Mouse (Mus musculus): ENCODE results near the gene Clec2l.

The Clec2l gene

GRCm38 (mm10) chr6:38662714-38663615, at the start of gene Clec2l:
Clec2l (plus strand) TSS chr6:38663069.
- DNase-seq (ENCODE audit: low read depth, low spot score): no peak

DNA sequence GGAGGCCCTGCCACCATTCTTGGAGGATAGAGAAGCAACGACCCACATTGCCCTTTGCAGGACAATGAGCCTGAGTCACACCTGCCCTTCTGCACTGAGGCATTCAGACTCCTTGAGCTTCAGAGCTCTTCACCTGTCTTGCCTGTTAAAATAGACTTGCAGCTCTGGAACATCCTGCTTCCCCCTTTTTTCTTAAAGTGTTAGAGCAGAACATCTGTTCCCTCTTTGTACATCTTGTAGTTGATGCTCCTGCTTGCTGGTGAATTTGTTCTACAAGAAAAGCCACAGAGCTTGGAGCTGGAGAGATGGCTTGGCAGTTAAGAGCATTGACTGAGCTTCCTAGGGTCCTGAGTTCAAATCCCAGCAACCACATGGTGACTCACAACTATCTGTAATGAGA, 40.5 kb upstream of the Clec2l start:
- no peak for DNase-seq (ENCODE audit: low read depth, low spot score)

DNA sequence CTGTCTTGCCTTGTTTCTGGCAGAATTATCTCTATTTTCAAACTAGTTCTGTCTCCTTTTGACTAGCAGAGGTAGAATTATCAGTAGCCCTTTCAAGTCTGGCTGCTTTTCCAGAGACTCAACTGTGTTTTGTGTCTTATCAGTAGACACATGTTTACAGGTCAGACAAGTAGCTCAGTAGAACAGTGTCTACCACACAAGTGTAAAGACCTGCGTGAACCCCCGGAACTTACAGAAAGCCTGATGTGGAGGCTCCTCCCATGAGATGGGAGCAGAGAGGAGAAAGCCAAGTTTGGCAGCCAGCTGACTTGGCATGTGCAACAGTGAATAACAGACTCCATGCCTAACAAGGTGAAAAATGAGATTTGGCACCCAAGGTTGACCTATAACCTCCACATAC, 39.4 kb upstream of the Clec2l start:
- no peak for DNase-seq (ENCODE audit: low read depth, low spot score)

- DNase-seq (ENCODE audit: low read depth, low spot score): no peak
Observed at GRCm38 (mm10) chr6:38624439-38624838, 38.4 kb upstream of the Clec2l start.

GRCm38 (mm10) chr6:38626086-38626485, 36.8 kb upstream of the Clec2l start:
- no peak for DNase-seq (ENCODE audit: low read depth, low spot score)

DNA sequence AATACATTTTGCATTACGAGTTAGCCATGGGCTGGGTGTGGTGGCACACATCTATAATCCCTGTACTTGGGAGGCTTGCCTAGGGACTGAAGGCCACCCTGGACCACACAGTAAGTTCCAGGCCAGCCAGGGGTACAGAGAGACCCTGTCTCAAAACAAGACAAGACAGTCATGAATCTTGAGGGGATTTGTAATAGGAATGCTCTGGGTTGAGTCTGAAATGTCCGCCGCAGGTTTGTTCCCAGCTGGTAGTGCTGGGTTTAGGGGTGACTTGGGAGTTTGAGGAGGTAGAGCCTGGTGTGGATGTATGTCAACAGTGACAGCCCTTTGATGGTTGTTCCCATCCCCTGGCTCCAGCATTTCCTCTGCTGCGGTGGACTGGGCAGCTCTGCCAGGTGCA, 35.8 kb upstream of the Clec2l start:
- DNase-seq (ENCODE audit: low read depth, low spot score): no peak

- DNase-seq (ENCODE audit: low read depth, low spot score): no peak
Observed at GRCm38 (mm10) chr6:38627486-38627885, 35.4 kb upstream of the Clec2l start.

GRCm38 (mm10) chr6:38629556-38629955, 33.3 kb upstream of the Clec2l start:
- no peak for DNase-seq (ENCODE audit: low read depth, low spot score)

DNA sequence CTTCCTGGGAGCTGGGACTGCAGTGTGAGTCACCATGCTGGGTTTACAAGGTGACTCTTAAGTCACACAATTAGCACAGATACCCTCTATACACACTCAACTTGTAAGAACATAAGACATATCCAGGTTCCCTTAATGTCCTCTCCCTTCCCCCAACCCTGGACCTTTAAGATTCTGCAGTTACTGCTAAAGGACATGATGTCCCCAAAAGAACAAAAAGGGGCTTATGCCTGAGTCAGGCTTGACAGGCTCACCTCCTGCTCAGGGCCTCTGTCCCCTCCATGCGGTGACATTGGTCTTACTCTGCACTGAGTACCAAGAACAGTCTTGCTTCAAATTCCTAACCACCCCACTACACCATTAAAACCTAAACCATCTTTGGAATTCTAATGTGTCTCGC, 30.0 kb upstream of the Clec2l start:
- DNase-seq (ENCODE audit: low read depth, low spot score): no peak

DNA sequence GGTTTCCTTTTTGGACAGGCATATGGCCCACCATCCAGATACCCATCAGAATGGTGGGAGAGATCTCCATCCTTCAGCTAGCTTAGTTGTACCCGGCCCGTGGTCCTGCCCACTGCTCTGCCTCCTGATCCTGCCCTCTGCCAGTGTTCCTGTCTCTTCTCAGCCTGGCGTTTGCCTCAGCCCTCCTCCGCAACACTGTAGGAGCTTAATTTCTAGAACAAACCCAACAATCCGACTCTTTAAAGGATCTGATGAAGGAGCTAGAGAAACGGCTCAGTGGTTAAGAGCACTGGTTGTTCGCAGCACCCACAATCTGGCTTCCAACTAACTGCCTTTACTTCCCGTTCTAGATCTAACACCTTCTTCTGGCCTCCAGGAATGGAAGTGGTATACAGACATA, 28.4 kb upstream of the Clec2l start:
- no peak for DNase-seq (ENCODE audit: low read depth, low spot score)

DNA sequence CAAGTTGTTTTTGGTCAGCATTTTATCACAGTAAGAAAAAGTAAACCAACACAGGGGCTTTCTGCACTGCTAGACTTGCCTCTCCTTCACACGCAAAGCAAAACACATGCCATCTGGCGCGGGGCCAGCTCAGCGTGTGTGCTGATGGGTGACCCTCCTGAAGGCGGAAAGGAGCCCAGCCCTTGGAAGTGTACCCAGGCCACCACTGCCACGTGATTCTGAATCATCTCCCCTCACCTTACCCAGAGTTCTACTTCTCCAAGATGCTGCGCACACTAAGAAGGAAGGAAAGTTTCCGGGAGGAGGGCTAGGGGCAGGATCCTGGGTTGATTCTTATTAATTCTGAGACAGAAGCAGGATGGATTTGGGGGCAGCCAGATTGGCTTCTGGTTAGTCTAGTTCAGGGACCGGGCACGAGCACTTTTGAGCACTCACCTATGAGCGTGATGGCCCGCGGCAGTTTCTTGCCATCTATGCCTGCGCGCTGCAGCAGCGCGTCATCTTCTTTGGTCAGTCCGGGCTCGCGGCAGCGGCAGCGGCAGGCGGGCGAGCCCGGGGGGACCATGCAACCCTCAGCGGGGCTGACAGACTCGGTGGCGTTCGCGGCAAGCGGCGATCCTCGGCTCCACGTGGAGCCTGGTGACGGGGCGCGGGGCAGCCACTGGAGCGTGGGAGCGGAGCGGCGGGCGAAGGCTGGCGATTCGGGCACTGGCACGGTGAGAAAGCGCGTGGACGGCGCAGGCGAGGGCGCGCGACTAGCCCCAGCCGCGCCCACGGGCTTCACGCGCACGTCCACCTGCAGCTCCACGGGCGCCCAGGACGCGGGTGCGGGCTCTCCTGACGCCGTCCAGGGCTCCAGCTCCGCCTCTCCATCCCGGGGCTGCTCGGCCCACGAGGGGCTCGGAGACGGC, 26.7 kb upstream of the Clec2l start:
- peak; percentile 48 for DNase-seq (ENCODE audit: low read depth, low spot score)

GRCm38 (mm10) chr6:38636852-38637618, 25.8 kb upstream of the Clec2l start, which contains the start of gene Klrg2:
Klrg2 (minus strand) TSS chr6:38637242.
- peak; percentile 23 for DNase-seq (ENCODE audit: low read depth, low spot score)

DNA sequence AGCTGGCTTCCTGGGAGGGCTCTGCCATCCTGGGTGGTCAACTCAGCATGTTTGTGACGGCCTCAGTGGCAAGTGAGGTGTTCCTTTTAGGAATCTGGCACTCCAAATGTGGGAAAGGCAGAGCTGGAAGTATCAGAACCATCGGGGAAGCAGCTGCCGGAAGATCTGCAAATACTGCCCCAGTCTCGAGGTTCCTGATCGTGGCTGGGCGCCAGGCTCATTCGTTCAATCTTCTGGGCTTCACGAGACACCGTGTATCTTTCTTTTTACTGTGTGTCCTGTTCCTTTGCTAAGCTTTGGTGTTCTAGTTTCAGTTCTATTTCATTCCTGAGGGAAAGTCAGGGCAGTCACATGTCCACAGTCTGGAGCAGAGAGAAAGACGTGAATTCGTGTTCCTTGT, 22.5 kb upstream of the Clec2l start:
- no peak for DNase-seq (ENCODE audit: low read depth, low spot score)

- DNase-seq (ENCODE audit: low read depth, low spot score): no peak
Observed at GRCm38 (mm10) chr6:38641228-38641627, 21.6 kb upstream of the Clec2l start.

GRCm38 (mm10) chr6:38641645-38642044, 21.2 kb upstream of the Clec2l start:
- peak; percentile 20 for DNase-seq (ENCODE audit: low read depth, low spot score)

DNA sequence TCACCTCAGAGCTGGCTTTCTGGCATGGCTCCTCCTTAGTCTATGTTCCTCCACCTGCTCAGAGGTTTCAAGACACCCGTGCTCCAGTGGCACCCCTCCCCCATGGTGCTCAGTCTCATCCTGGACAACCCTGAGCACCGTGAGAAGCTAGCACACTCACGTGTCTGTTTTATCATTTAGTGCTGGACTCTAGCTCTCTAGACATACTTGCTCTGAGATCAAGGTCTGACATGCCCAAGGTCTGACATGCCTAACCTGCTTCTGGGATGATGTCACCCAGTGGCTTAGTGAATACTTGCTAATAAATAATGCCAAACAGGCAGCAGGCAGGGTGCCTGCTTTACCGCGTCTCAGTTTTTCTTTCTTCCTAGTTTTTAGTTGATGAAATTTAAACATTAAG, 20.3 kb upstream of the Clec2l start:
- DNase-seq (ENCODE audit: low read depth, low spot score): no peak

DNA sequence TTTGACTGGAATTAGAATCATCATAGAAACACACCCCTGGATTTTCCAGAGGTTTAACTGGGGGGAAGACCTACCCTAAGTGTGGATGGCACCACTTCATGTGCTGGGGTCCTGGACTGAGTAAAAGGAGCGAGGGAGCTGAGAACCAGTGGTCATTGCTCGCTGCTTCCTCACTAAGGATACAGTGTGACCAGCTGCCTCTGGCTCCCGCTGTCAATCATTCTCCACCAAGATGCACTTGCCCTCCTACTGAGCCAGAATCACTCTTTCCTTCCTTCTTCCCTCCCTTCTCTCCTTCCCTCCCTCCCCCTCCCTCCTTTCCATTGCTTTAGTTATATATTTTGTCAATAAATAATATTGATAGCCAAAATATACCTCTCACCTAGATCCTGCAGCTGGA, 19.8 kb upstream of the Clec2l start:
- DNase-seq (ENCODE audit: low read depth, low spot score): no peak

DNA sequence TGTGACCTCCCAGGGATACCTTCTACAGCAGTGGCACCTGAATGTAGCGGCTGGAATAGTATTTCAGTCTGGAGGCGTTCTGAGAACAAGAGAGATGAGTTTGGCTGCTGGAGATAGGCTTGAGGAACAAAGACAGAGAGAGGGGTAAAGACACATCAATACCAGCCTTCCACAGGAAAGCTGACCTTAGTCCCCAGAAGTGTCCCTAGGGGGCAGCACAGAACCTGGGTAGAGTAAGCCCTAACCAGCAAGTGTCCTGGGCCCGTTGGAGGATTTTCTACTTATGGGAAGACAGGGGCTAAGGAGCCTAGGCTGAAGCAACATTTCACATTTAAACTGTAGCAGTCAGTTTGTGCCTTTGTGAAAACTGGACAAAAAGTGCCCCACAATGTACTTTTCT, 13.3 kb upstream of the Clec2l start:
- peak; percentile 48 for DNase-seq (ENCODE audit: low read depth, low spot score)

DNA sequence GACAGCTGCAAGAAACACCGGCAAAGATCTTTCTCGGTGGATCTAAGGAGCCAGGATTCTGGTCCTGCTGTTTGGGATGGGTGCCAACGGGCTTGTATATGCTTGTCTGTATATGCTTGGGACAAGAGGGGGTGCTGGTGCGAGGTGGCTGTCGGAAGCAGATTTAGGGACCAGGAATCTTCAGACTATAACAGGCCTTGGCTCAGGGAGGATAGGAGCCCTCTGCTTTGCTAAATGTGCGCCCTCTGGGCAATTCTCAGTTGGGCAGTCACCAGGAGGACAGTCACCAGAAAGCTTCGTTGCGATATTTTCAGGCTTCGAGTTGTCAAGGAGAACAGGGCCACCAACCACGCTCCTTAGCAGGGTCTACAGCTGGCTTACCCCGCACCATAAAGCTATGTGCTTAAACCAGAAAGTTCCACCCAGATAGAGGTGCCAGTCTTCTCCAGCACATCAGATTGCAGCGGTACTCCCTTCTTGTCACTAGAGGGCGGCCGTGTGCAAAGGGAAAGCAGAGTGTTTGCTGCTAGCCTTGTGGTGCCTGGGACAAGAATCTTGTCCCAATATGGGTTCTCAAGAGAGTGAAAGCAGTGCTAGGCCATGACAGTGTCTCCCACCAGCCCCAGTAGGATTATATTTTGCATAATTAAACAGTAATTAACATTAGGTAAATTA, 12.5 kb upstream of the Clec2l start:
- DNase-seq (ENCODE audit: low read depth, low spot score): peak; percentile 83

DNA sequence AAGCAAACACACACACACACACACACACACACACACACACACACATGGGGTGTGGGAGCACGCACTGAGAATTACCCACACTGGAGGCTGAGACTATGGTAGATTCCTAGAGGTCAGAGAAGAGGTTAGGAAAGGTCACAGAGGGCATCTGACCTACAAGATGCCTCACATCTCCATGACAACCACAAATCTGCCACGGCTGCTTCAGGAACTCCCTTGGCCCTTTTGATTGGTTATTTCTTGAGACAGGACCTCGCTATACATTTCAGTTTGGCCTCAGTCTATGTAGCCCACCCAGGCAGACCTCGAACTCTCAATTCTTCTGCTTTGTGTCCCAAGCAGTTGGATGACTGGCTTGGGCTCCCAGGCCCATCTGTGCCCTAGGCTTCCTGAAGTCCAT, 1.2 kb upstream of the Clec2l start:
- no peak for DNase-seq (ENCODE audit: low read depth, low spot score)

DNA sequence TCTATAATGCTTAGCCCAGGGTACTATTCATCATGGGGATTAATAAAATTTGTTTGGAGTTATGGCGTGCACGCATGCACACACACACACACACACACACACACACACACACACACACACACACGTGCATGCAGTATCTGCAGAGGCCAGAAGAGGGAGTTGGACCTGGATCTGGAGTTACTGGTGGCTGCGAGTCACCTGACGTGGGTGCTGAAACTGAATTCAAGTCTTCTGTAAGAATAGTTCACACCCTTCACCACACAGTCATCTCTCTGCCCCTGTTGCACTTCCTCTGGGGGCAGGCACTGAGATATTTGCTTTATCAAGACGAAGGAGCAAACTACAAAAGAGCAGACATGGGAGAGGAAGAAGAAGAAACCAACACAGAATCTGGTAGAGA, 6.7 kb downstream of the Clec2l start:
- peak; percentile 46 for DNase-seq (ENCODE audit: low read depth, low spot score)
